Mouse (Mus musculus) left cerebral cortex, postnatal 4 days (tissue): ENCODE measurements around the gene Tcp10b. TPM values are rescaled to one million over a fixed set of nuclear protein-coding genes. Genes with fewer than 3 reads are reported as not detected.

Source experiments
- total RNA-seq, 2 experiments: library from RNA; stranded (reverse); gene quantifications; 2 replicates each; pipeline ENCODE4 v1.2.3; 2021

The Tcp10b gene
- total RNA-seq, 2 experiments from 2014 or later, result 0.42 to 0.60 TPM

Other genes starting within 250 kb of the Tcp10b start
- gene Mas1, start 193.0 kb upstream of the Tcp10b start, total RNA-seq, result 1 to 10 TPM; 3.4 to 9.2 TPM
- not detected for gene Mrgprh, start 185.1 kb upstream of the Tcp10b start, total RNA-seq
- 1 to 10 TPM; 2.5 to 3.8 TPM for gene Pnldc1, start 150.9 kb upstream of the Tcp10b start, total RNA-seq
- gene Tcp1, start 145.4 kb upstream of the Tcp10b start, total RNA-seq, result 100 to 1,000 TPM; 293 to 304 TPM
- gene Mrpl18, start 144.8 kb upstream of the Tcp10b start, total RNA-seq, result 10 to 100 TPM; 52.2 to 54.9 TPM
- gene Acat3, start 120.5 kb upstream of the Tcp10b start, total RNA-seq, result 1 to 10 TPM; 1.6 TPM
- 100 to 1,000 TPM; 212 to 235 TPM for gene Acat2, start 100.4 kb upstream of the Tcp10b start, total RNA-seq
- gene Wtap, start 66.9 kb upstream of the Tcp10b start, total RNA-seq, result 100 to 1,000 TPM in 1 of 2 experiments, 10 to 100 TPM in 1; 95.1 to 103 TPM
- 100 to 1,000 TPM; 158 TPM for gene Sod2, start 54.3 kb upstream of the Tcp10b start, total RNA-seq
- under 1 TPM; 0.34 to 0.64 TPM for gene Gpr31b, start 8.8 kb upstream of the Tcp10b start, total RNA-seq
- under 1 TPM; 0.22 to 0.24 TPM for gene Unc93a, start 70.7 kb downstream of the Tcp10b start, total RNA-seq
- gene Smok2a, start 160.1 kb downstream of the Tcp10b start, total RNA-seq, result not detected
- gene Smok2b, start 169.2 kb downstream of the Tcp10b start, total RNA-seq, result not detected